Mouse (Mus musculus) CH12.LX (cell line): ENCODE measurements around the gene Wipi2. TPM values are rescaled to one million over a fixed set of nuclear protein-coding genes. Genes with fewer than 3 reads are reported as not detected.

Experiments
- DNase-seq: peaks from one replicate; pipeline ENCODE4 v3.0.0-alpha.2; 2013; ENCODE audit errors: extremely low read depth
- H3K27ac ChIP-seq: 2 replicates; pipeline ENCODE4 v1.5.1; 2012; ENCODE audit warnings: low read depth, mild to moderate bottlenecking, control low read depth, moderate library complexity; ENCODE audit not compliant: insufficient read depth
- H3K27me3 ChIP-seq: replicated peaks from 2 replicates; pipeline ENCODE3; 2012; ENCODE audit warnings: inconsistent platforms
- H3K36me3 ChIP-seq, 2 experiments: replicated peaks in 1 of 2; 2 replicates each; pipeline versions ENCODE3 to v1.6.1; 2012; ENCODE audit warnings: inconsistent platforms in 1 of 2, low read length in 1 of 2, mild to moderate bottlenecking in 1 of 2, mixed read lengths in 1 of 2, moderate library complexity in 1 of 2; ENCODE audit not compliant: control insufficient read depth in 1 of 2, insufficient read depth in 1 of 2
- H3K4me1 ChIP-seq, 2 experiments: 2 replicates each; pipeline ENCODE4 v1.6.1; 2012; ENCODE audit warnings: inconsistent platforms in 1 of 2, moderate library complexity in 1 of 2; ENCODE audit not compliant: insufficient read depth in 2 of 2, control insufficient read depth in 1 of 2
- H3K4me2 ChIP-seq: 2 replicates; pipeline ENCODE4 v1.6.1; 2012; ENCODE audit warnings: low read depth, mild to moderate bottlenecking, control low read depth; ENCODE audit not compliant: poor library complexity, insufficient read depth, severe bottlenecking
- H3K4me3 ChIP-seq, 3 experiments: fragments of 150-350 bp in 1 of 3; sonication (generic) in 1 of 3; replicated peaks in 1 of 3; 2 replicates each; pipeline versions ENCODE3 to v1.5.1; 2011 to 2012; ENCODE audit warnings: low read depth in 2 of 3, low read length in 2 of 3, mild to moderate bottlenecking in 2 of 3, moderate library complexity in 2 of 3, control low read depth in 1 of 3, improper control_type of control experiment in 1 of 3, inconsistent platforms in 1 of 3, mixed read lengths in 1 of 3; ENCODE audit not compliant: poor library complexity in 1 of 3
- H3K79me2 ChIP-seq: replicated peaks from 2 replicates; pipeline ENCODE4 v1.6.1; 2012; ENCODE audit warnings: mild to moderate bottlenecking, moderate library complexity; ENCODE audit not compliant: control insufficient read depth, poor library complexity, insufficient read depth, severe bottlenecking; ENCODE audit errors: extremely low read depth
- H3K9ac ChIP-seq: 2 replicates; pipeline ENCODE4 v1.6.1; 2012; ENCODE audit warnings: low read depth, mild to moderate bottlenecking, control low read depth, moderate library complexity; ENCODE audit not compliant: insufficient read depth
- H3K9me3 ChIP-seq: replicated peaks from 2 replicates; pipeline ENCODE3; 2012; ENCODE audit warnings: low read length, inconsistent platforms, mixed read lengths
- BHLHE40 ChIP-seq: IDR thresholded peaks from 2 replicates; pipeline ENCODE4 v1.6.1; 2011; ENCODE audit warnings: mild to moderate bottlenecking, low read depth, low read length, improper control_type of control experiment
- CHD1 ChIP-seq: IDR thresholded peaks from 2 replicates; pipeline ENCODE4 v1.6.1; 2012; ENCODE audit warnings: low read depth, low read length, improper control_type of control experiment, inconsistent platforms
- CHD2 ChIP-seq: IDR thresholded peaks from 2 replicates; pipeline ENCODE4 v1.6.1; 2011; ENCODE audit warnings: low read length, improper control_type of control experiment
- CTCF ChIP-seq, 2 experiments: IDR thresholded peaks in 1 of 2; conservative IDR thresholded peaks in 1 of 2; 2 replicates each; pipeline ENCODE4 v1.5.1; 2011 to 2012; ENCODE audit warnings: low read depth in 2 of 2, low read length in 2 of 2, improper control_type of control experiment in 1 of 2, inconsistent platforms in 1 of 2, mild to moderate bottlenecking in 1 of 2, moderate library complexity in 1 of 2
- ELF1 ChIP-seq: IDR thresholded peaks from 2 replicates; pipeline ENCODE4 v1.6.1; 2014; ENCODE audit warnings: low read depth, mild to moderate bottlenecking, inconsistent platforms, low read length, improper control_type of control experiment
- EP300 ChIP-seq: IDR thresholded peaks from 2 replicates; pipeline ENCODE4 v1.6.1; 2011; ENCODE audit warnings: low read length, improper control_type of control experiment
- HCFC1 ChIP-seq: IDR thresholded peaks from 2 replicates; pipeline ENCODE4 v1.6.1; 2012; ENCODE audit warnings: low read depth, mild to moderate bottlenecking, inconsistent platforms, low read length, improper control_type of control experiment
- JUND ChIP-seq: conservative IDR thresholded peaks from 2 replicates; pipeline ENCODE4 v1.6.1; 2011; ENCODE audit warnings: low read depth, low read length, improper control_type of control experiment
- MAZ ChIP-seq: IDR thresholded peaks from 2 replicates; pipeline ENCODE4 v1.6.1; 2012; ENCODE audit warnings: low read depth, mild to moderate bottlenecking, inconsistent platforms, low read length, improper control_type of control experiment, moderate library complexity
- MYC ChIP-seq: IDR thresholded peaks from 2 replicates; pipeline ENCODE4 v1.6.1; 2011; ENCODE audit warnings: low read depth, mild to moderate bottlenecking, improper control_type of control experiment, low read length
- NELFE ChIP-seq: IDR thresholded peaks from 2 replicates; pipeline ENCODE4 v1.6.1; 2011; ENCODE audit warnings: low read depth, low read length, improper control_type of control experiment
- NRF1 ChIP-seq: IDR thresholded peaks from 2 replicates; pipeline ENCODE4 v1.6.1; 2014; ENCODE audit warnings: low read depth, mild to moderate bottlenecking, inconsistent platforms, low read length, improper control_type of control experiment, moderate library complexity
- PAX5 ChIP-seq: IDR thresholded peaks from 2 replicates; pipeline ENCODE4 v1.6.1; 2012; ENCODE audit warnings: low read length, inconsistent platforms, mixed read lengths
- POLR2A ChIP-seq: IDR thresholded peaks from 2 replicates; pipeline ENCODE4 v1.6.1; 2011; ENCODE audit warnings: low read depth, mild to moderate bottlenecking, improper control_type of control experiment, low read length
- RCOR1 ChIP-seq: conservative IDR thresholded peaks from 2 replicates; pipeline ENCODE4 v1.6.1; 2012; ENCODE audit warnings: low read depth, mild to moderate bottlenecking, inconsistent platforms, low read length, improper control_type of control experiment
- SIN3A ChIP-seq: IDR thresholded peaks from 2 replicates; pipeline ENCODE4 v1.6.1; 2012; ENCODE audit warnings: low read length, improper control_type of control experiment, inconsistent platforms
- SMC3 ChIP-seq: IDR thresholded peaks from 2 replicates; pipeline ENCODE4 v1.6.1; 2011; ENCODE audit warnings: low read depth, low read length, improper control_type of control experiment
- TCF12 ChIP-seq: IDR thresholded peaks from 2 replicates; pipeline ENCODE4 v1.6.1; 2014; ENCODE audit warnings: low read depth, mild to moderate bottlenecking, inconsistent platforms, low read length, improper control_type of control experiment
- UBTF ChIP-seq: IDR thresholded peaks from 2 replicates; pipeline ENCODE4 v1.6.1; 2012; ENCODE audit warnings: low read depth, mild to moderate bottlenecking, inconsistent platforms, low read length, improper control_type of control experiment, moderate library complexity
- USF1 ChIP-seq: IDR thresholded peaks from 2 replicates; pipeline ENCODE4 v1.6.1; 2014; ENCODE audit warnings: low read depth, mild to moderate bottlenecking, inconsistent platforms, low read length, improper control_type of control experiment
- USF2 ChIP-seq: conservative IDR thresholded peaks from 2 replicates; pipeline ENCODE4 v1.6.1; 2011; ENCODE audit warnings: low read depth, low read length, improper control_type of control experiment
- ZC3H11A ChIP-seq: IDR thresholded peaks from 2 replicates; pipeline ENCODE4 v1.6.1; 2012; ENCODE audit warnings: low read depth, mild to moderate bottlenecking, inconsistent platforms, low read length, improper control_type of control experiment
- ZKSCAN1 ChIP-seq: IDR thresholded peaks from 2 replicates; pipeline ENCODE4 v1.6.1; 2012; ENCODE audit warnings: low read depth, inconsistent platforms, low read length, improper control_type of control experiment, borderline replicate concordance
- ZMIZ1 ChIP-seq: IDR thresholded peaks from 2 replicates; pipeline ENCODE4 v1.6.1; 2012; ENCODE audit warnings: low read depth, mild to moderate bottlenecking, inconsistent platforms, low read length, improper control_type of control experiment
- ZNF384 ChIP-seq: IDR thresholded peaks from 2 replicates; pipeline ENCODE4 v1.6.1; 2012; ENCODE audit warnings: low read depth, low read length, improper control_type of control experiment, inconsistent platforms
- dilution Hi-C: fragments of 300-500 bp; cut with MboI; formaldehyde crosslinking; loops from 2 replicates; pipeline ENCODE4 v1.14.3; 2020; ENCODE audit warnings: low sequenced_read_pairs; ENCODE audit not compliant: extremely low pct_unique_long_range_greater_than_20kb, extremely low pct_ligation_motif_present
- in situ Hi-C: fragments of 300-500 bp; cut with MboI; formaldehyde crosslinking; loops from 3 replicates; pipeline ENCODE4 v1.14.3; 2019; ENCODE audit warnings: low sequenced_read_pairs, low pct_ligation_motif_present, low pct_unique_long_range_greater_than_20kb, mixed read lengths
- polyA plus RNA-seq: library from polyadenylated mRNA; unstranded; fragments of >175 nt; gene quantifications from 2 replicates; pipeline ENCODE4 v1.2.1, GENCODE M21; 2012; ENCODE audit warnings: low read depth; ENCODE audit not compliant: insufficient read length
- total RNA-seq, 2 experiments: library from RNA; depleted of rRNA; stranded (reverse); fragments of 300-350 nt in 1 of 2; fragments of >200 nt in 1 of 2; gene quantifications; 2 replicates each; pipeline ENCODE4 v1.2.3; 2012 to 2014

The Wipi2 gene
- total and polyA plus RNA-seq, 3 experiments = 38.0 to 47.4 (median 43.4) TPM

GRCm38 (mm10) chr5:142709436-142709835 lies 81.9 kb downstream of the Wipi2 start:
- Histone ChIP-seq H3K4me3 (no peak overlapping the region), H3K4me2 (no peak overlapping the region), H3K36me3 (no peaks in the 10 kb centered on the region), H3K27me3 (peaks cover 38% of the 10 kb centered on the region), H3K4me1 (no peaks in the 10 kb centered on the region), H3K79me2 (no peaks in the 10 kb centered on the region), H3K9me3 (peaks cover 16% of the 10 kb centered on the region), H3K27ac (no peak overlapping the region), H3K9ac (no peak overlapping the region)
- TF ChIP-seq JUND = no peak
- TF ChIP-seq SIN3A = no peak
- no peak for TF ChIP-seq PAX5
- TF ChIP-seq USF1 = peak; percentile 12
- TF ChIP-seq SMC3 = no peak
- TF ChIP-seq BHLHE40 = peak; percentile 39; the same call in 1 of the 2 replicates
- 0 out of 2 replicates have a peak, but pooled peaks have one; percentile 20 for TF ChIP-seq USF2
- TF ChIP-seq NRF1 = no peak
- TF ChIP-seq NELFE = no peak
- dilution Hi-C loops = no loop called here
- DNase-seq = no peak
- in situ Hi-C loops = loop anchor here (25.0 kb wide), 1 partner anchor 122 kb away; no protein-coding TSS in a partner anchor

GRCm38 (mm10) chr5:142712373-142712772 lies 84.9 kb downstream of the Wipi2 start:
- DNase-seq = peak; percentile 21
- H3K36me3 ChIP-seq = no peaks in the 10 kb centered on the region
- peaks cover 16% of the 10 kb centered on the region for H3K9me3 ChIP-seq
- H3K4me2 ChIP-seq = no peak overlapping the region
- no peak overlapping the region for H3K4me3 ChIP-seq
- H3K4me1 ChIP-seq = no peaks in the 10 kb centered on the region
- in situ Hi-C loops (loop anchor here (25.0 kb wide), 1 partner anchor 125 kb away; no protein-coding TSS in a partner anchor), dilution Hi-C loops (no loop called here)
- H3K27ac ChIP-seq = no peak overlapping the region
- no peaks in the 10 kb centered on the region for H3K79me2 ChIP-seq
- peak in 1 of 2 experiments; percentile 26; a peak in 3 of 4 replicates for TF ChIP-seq CTCF (conservative IDR thresholded peaks at IDR 0.05 in 1 of 2, IDR thresholded peaks at IDR 0.05 in 1 of 2; ENCODE audit: low read depth in 2 of 2, low read length in 2 of 2)
- no peak for TF ChIP-seq TCF12
- TF ChIP-seq HCFC1 = no peak
- no peak for TF ChIP-seq ELF1
- H3K27me3 ChIP-seq = peaks cover 39% of the 10 kb centered on the region
- no peak overlapping the region for H3K9ac ChIP-seq

- Histone ChIP-seq H3K36me3 (no peaks in the 10 kb centered on the region), H3K4me1 (no peaks in the 10 kb centered on the region), H3K4me3 (no peak overlapping the region), H3K4me2 (no peak overlapping the region), H3K27ac (no peak overlapping the region), H3K9me3 (peaks cover 16% of the 10 kb centered on the region), H3K79me2 (no peaks in the 10 kb centered on the region), H3K27me3 (peaks cover 30% of the 10 kb centered on the region), H3K9ac (no peak overlapping the region)
- no peak for DNase-seq
- in situ Hi-C loops = loop anchor here (25.0 kb wide), 1 partner anchor 127 kb away; no protein-coding TSS in a partner anchor
- no peak for TF ChIP-seq MAZ
- TF ChIP-seq POLR2A = no peak
- no peak for TF ChIP-seq UBTF
- no peak for TF ChIP-seq NELFE
- no peak for TF ChIP-seq RCOR1
- TF ChIP-seq NRF1 = no peak
- TF ChIP-seq ELF1 = no peak
- TF ChIP-seq CHD1 = no peak
- TF ChIP-seq CHD2 = no peak
- TF ChIP-seq ZNF384 = no peak
- no peak for TF ChIP-seq BHLHE40
- TF ChIP-seq EP300 = no peak
- TF ChIP-seq MYC = no peak
- TF ChIP-seq ZMIZ1 = no peak
- TF ChIP-seq ZKSCAN1 = no peak
- TF ChIP-seq ZC3H11A = no peak
- dilution Hi-C loops = no loop called here
Observed at GRCm38 (mm10) chr5:142713966-142714365, 86.5 kb downstream of the Wipi2 start.
